Mouse (Mus musculus): ENCODE data around the gene Omd. TPM values are rescaled to one million over a fixed set of nuclear protein-coding genes. Genes with fewer than 3 reads are reported as not detected.
"Not testable (repeated sequence)": the region's sequence is repeated elsewhere in the genome, so short reads cannot be mapped to it uniquely, and the experiment has no call there.

Omd gene
- polyA plus RNA-seq, 1 experiment from 2014 or later: 0.49 TPM

- no peak overlapping the region for H3K27ac ChIP-seq (replicated peaks; ENCODE audit: low read depth, low read length)
- H3K27me3 ChIP-seq (ENCODE audit: control insufficient read depth, insufficient read depth, low read length): no peaks in the 10 kb centered on the region
- WGBS: 89% methylated on average over 8 of the region's 8 CpGs
- ATAC-seq (ENCODE audit: insufficient number of reproducible peaks, low FRiP score, low TSS enrichment, low read depth) (no peak), DNase-seq (ENCODE audit: low spot score) (no peak)
- H3K36me3 ChIP-seq (ENCODE audit: control insufficient read depth, insufficient read depth, low read length): no peaks in the 10 kb centered on the region
- H3K4me3 ChIP-seq (ENCODE audit: low read depth, low read length): no peak overlapping the region
- no peak overlapping the region for H3K4me2 ChIP-seq (ENCODE audit: low read depth, severe bottlenecking)
- no peaks in the 10 kb centered on the region for H3K9me3 ChIP-seq (ENCODE audit: control insufficient read depth, low read length)
- 0 out of 2 replicates have a peak, but pooled peaks cover 4% of the 10 kb centered on the region for H3K4me1 ChIP-seq (ENCODE audit: control insufficient read depth, insufficient read depth, low read length)
- no peak overlapping the region for H3K9ac ChIP-seq (ENCODE audit: low read length)
Measured at GRCm38 (mm10) chr13:49584307-49585005, 2.2 kb downstream of the Omd start.

DNA sequence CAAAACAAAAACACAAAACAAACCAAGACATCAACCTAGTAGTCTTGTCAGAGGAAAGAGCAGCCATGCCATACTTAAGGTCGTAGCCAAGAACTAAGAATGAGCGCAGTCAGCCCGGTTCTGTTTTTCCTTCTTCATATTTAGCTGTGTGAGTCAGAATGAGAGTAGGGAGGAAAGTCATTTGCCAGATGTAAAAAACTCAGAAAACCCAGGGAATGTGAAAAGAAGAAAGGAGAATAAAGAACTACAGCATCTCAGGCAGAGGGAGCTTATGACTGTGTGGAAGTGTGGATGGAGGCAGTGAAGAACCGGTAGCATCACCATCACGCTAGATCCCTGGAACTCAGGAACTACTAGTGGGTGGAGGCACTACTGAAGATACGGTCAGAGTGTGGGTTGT is 3.8 kb downstream of the Omd start:
- H3K36me3 ChIP-seq (ENCODE audit: control insufficient read depth, insufficient read depth, low read length): no peaks in the 10 kb centered on the region
- H3K4me2 ChIP-seq (ENCODE audit: low read depth, severe bottlenecking): no peak overlapping the region
- ATAC-seq (ENCODE audit: insufficient number of reproducible peaks, low FRiP score, low TSS enrichment, low read depth) (no peak), DNase-seq (ENCODE audit: low spot score) (no peak)
- 97% methylated on average over 6 of the region's 6 CpGs for WGBS
- H3K9ac ChIP-seq (ENCODE audit: low read length): no peak overlapping the region
- H3K4me1 ChIP-seq (ENCODE audit: control insufficient read depth, insufficient read depth, low read length): 0 out of 2 replicates have a peak, but pooled peaks cover 4% of the 10 kb centered on the region
- H3K9me3 ChIP-seq (ENCODE audit: control insufficient read depth, low read length): no peaks in the 10 kb centered on the region
- H3K27me3 ChIP-seq (ENCODE audit: control insufficient read depth, insufficient read depth, low read length): no peaks in the 10 kb centered on the region
- H3K4me3 ChIP-seq (ENCODE audit: low read depth, low read length): no peak overlapping the region
- H3K27ac ChIP-seq (replicated peaks; ENCODE audit: low read depth, low read length): no peak overlapping the region

DNA sequence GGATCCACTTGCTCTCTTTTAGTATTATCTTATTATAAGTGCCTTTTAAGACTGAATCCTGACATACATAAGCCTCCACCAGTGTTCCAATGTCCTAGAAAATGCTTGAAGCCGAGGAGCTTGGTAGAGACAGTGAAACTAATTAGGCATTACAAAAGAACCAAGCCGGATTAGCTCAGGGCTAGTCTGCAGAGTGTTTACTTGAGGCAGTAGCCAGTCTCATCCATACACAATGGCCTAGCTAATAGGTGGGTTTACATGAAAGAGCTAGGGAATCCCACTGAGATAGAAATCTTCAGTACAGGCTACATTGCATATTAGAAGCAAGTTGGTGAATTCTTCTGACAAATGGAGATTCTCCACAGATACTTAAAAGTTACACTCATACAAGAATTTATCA is 20.3 kb downstream of the Omd start:
- H3K27ac ChIP-seq (replicated peaks; ENCODE audit: low read depth, low read length); H3K9me3 ChIP-seq (ENCODE audit: control insufficient read depth, low read length); H3K36me3 ChIP-seq (ENCODE audit: control insufficient read depth, insufficient read depth, low read length); H3K9ac ChIP-seq (ENCODE audit: low read length); ATAC-seq (ENCODE audit: insufficient number of reproducible peaks, low FRiP score, low TSS enrichment, low read depth); H3K4me3 ChIP-seq (ENCODE audit: low read depth, low read length); DNase-seq (ENCODE audit: low spot score); H3K27me3 ChIP-seq (ENCODE audit: control insufficient read depth, insufficient read depth, low read length); H3K4me1 ChIP-seq (ENCODE audit: control insufficient read depth, insufficient read depth, low read length); H3K4me2 ChIP-seq (ENCODE audit: low read depth, severe bottlenecking): not testable (repeated sequence)
- WGBS: 90% methylated on average over 2 of the region's 2 CpGs

DNA sequence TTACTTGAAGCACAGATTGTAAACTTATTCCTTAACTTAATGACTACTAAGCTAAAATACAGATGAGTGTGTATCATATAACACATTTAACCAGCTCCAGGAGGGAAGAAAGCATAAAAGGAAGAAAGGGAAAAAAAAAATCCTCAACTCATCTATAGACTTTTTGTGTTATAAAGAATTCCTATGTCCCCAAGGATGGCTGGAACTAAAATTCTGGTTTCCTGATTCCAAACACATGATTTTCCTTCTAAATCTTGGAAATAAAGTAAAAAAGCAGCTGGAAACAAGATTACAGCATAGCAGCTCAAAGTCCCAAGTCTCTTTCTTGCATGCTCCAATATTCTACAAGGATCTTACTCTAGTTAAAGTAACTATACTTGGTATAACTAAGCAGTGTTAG is 21.3 kb downstream of the Omd start:
- ATAC-seq (ENCODE audit: insufficient number of reproducible peaks, low FRiP score, low TSS enrichment, low read depth) (no peak), DNase-seq (ENCODE audit: low spot score) (no peak)
- no peaks in the 10 kb centered on the region for H3K9me3 ChIP-seq (ENCODE audit: control insufficient read depth, low read length)
- no peak overlapping the region for H3K27ac ChIP-seq (replicated peaks; ENCODE audit: low read depth, low read length)
- no peak overlapping the region for H3K9ac ChIP-seq (ENCODE audit: low read length)
- no peaks in the 10 kb centered on the region for H3K27me3 ChIP-seq (ENCODE audit: control insufficient read depth, insufficient read depth, low read length)
- no peaks in the 10 kb centered on the region for H3K4me1 ChIP-seq (ENCODE audit: control insufficient read depth, insufficient read depth, low read length)
- no peak overlapping the region for H3K4me3 ChIP-seq (ENCODE audit: low read depth, low read length)
- H3K36me3 ChIP-seq (ENCODE audit: control insufficient read depth, insufficient read depth, low read length): no peaks in the 10 kb centered on the region
- no peak overlapping the region for H3K4me2 ChIP-seq (ENCODE audit: low read depth, severe bottlenecking)

DNA sequence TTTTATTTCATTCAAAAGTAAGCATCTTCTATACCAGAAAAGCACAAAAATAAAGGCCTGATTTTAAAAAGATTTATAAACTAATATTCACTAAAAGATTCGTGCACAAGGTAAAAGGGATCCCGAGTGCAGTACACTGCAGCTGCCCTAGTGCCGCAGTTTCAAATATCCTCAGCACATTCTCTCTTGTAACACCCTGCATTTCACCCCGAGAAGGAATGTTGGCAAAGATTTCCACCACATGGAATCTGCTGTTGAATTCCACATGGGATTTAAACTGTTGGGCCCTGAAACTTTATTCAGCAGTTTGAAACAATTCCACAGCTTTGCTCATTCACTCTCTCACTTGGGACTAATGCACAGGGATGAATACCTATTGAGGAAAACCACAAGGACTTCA is 25.5 kb downstream of the Omd start, which contains the start of gene Ogn:
Ogn (plus strand) TSS at position 333 of the 400 bp plus-strand sequence.
- H3K4me3 ChIP-seq (ENCODE audit: low read depth, low read length): no peak within 1 kb of the TSS
- H3K9me3 ChIP-seq (ENCODE audit: control insufficient read depth, low read length): no peaks in the 10 kb centered on the region
- H3K9ac ChIP-seq (ENCODE audit: low read length): no peak within 1 kb of the TSS
- no peaks in the 10 kb centered on the region for H3K36me3 ChIP-seq (ENCODE audit: control insufficient read depth, insufficient read depth, low read length)
- no peak within 1 kb of the TSS for H3K27ac ChIP-seq (replicated peaks; ENCODE audit: low read depth, low read length)
- no peak for ATAC-seq (ENCODE audit: insufficient number of reproducible peaks, low FRiP score, low TSS enrichment, low read depth)
- H3K4me1 ChIP-seq (ENCODE audit: control insufficient read depth, insufficient read depth, low read length): no peaks in the 10 kb centered on the region
- 75% methylated on average over 4 of the region's 4 CpGs for WGBS
- no peak within 1 kb of the TSS for H3K4me2 ChIP-seq (ENCODE audit: low read depth, severe bottlenecking)
- DNase-seq (ENCODE audit: low spot score): no peak
- no peaks in the 10 kb centered on the region for H3K27me3 ChIP-seq (ENCODE audit: control insufficient read depth, insufficient read depth, low read length)

- no peaks in the 10 kb centered on the region for H3K4me1 ChIP-seq (ENCODE audit: control insufficient read depth, insufficient read depth, low read length)
- 78% methylated on average over 4 of the region's 4 CpGs for whole genome bisulfite sequencing
- no peaks in the 10 kb centered on the region for H3K27me3 ChIP-seq (ENCODE audit: control insufficient read depth, insufficient read depth, low read length)
- no peak overlapping the region for H3K9ac ChIP-seq (ENCODE audit: low read length)
- ATAC-seq (ENCODE audit: insufficient number of reproducible peaks, low FRiP score, low TSS enrichment, low read depth) (no peak), DNase-seq (ENCODE audit: low spot score) (no peak)
- H3K27ac ChIP-seq (replicated peaks; ENCODE audit: low read depth, low read length): no peak overlapping the region
- no peaks in the 10 kb centered on the region for H3K36me3 ChIP-seq (ENCODE audit: control insufficient read depth, insufficient read depth, low read length)
- H3K9me3 ChIP-seq (ENCODE audit: control insufficient read depth, low read length): no peaks in the 10 kb centered on the region
- H3K4me2 ChIP-seq (ENCODE audit: low read depth, severe bottlenecking): no peak overlapping the region
- no peak overlapping the region for H3K4me3 ChIP-seq (ENCODE audit: low read depth, low read length)
Measured at GRCm38 (mm10) chr13:49608589-49609322, 26.5 kb downstream of the Omd start.

DNA sequence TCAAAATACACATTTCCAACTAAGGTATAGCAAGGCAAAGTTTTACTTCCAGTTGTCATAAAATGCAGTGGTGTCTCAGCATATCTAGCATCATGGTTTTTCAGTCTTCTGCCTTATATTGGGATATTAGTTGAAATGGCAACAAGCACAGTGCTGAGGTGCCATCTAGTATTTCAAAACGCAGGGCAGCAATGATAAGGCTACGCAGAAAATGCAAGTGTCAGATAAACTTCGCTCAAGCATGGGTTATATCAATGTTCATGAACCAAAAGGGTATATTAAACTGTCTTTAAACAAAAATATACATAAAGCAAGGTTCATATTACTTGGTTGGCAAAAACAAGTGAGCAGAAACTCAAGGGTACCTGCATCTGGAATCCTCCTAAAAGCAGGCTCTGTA is 34.8 kb downstream of the Omd start:
- H3K36me3 ChIP-seq (ENCODE audit: control insufficient read depth, insufficient read depth, low read length): no peaks in the 10 kb centered on the region

DNA sequence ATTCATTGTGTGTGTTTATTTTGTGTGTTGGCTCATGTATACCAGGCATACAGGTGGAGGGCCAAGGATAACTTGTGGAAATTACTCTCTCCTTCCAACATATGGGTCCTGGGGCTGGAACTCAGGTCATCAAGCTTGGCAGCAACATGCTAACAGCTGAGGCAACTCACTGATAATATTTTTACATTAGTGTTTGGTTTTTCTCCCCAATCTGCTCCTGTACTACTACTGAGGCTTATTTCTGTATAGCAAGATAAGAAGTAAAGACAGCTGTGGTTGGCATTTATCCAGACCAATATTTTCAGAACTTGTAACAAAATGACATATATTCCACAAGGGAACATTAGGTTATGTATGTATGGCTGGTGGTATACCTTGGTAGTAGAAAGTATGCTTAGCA is 36.1 kb downstream of the Omd start:
- ATAC-seq (ENCODE audit: insufficient number of reproducible peaks, low FRiP score, low TSS enrichment, low read depth) (no peak), DNase-seq (ENCODE audit: low spot score) (no peak)
- H3K4me2 ChIP-seq (ENCODE audit: low read depth, severe bottlenecking): no peak overlapping the region
- no peak overlapping the region for H3K4me3 ChIP-seq (ENCODE audit: low read depth, low read length)
- H3K27ac ChIP-seq (replicated peaks; ENCODE audit: low read depth, low read length): no peak overlapping the region
- H3K9me3 ChIP-seq (ENCODE audit: control insufficient read depth, low read length): no peaks in the 10 kb centered on the region
- no peak overlapping the region for H3K9ac ChIP-seq (ENCODE audit: low read length)
- H3K4me1 ChIP-seq (ENCODE audit: control insufficient read depth, insufficient read depth, low read length): no peaks in the 10 kb centered on the region
- no peaks in the 10 kb centered on the region for H3K36me3 ChIP-seq (ENCODE audit: control insufficient read depth, insufficient read depth, low read length)
- H3K27me3 ChIP-seq (ENCODE audit: control insufficient read depth, insufficient read depth, low read length): no peaks in the 10 kb centered on the region

More for the DNA sequence above, 34.8 kb downstream of the Omd start:
- no peaks in the 10 kb centered on the region for H3K9me3 ChIP-seq (ENCODE audit: control insufficient read depth, low read length)
- H3K4me3 ChIP-seq (ENCODE audit: low read depth, low read length): no peak overlapping the region
- DNase-seq (ENCODE audit: low spot score) (no peak), ATAC-seq (ENCODE audit: insufficient number of reproducible peaks, low FRiP score, low TSS enrichment, low read depth) (no peak)
- no peaks in the 10 kb centered on the region for H3K27me3 ChIP-seq (ENCODE audit: control insufficient read depth, insufficient read depth, low read length)
- no peaks in the 10 kb centered on the region for H3K4me1 ChIP-seq (ENCODE audit: control insufficient read depth, insufficient read depth, low read length)
- H3K9ac ChIP-seq (ENCODE audit: low read length): no peak overlapping the region
- 89% methylated on average over 3 of the region's 3 CpGs for WGBS
- H3K4me2 ChIP-seq (ENCODE audit: low read depth, severe bottlenecking): no peak overlapping the region
- H3K27ac ChIP-seq (replicated peaks; ENCODE audit: low read depth, low read length): no peak overlapping the region
